Mouse (Mus musculus) forebrain, postnatal 0 days (tissue): ENCODE data around the gene Prkg1. TPM values are rescaled to one million over a fixed set of nuclear protein-coding genes. Genes with fewer than 3 reads are reported as not detected.

Source experiments
- ATAC-seq: fragments of 200-750 bp; cut with Nextera tagmentation; 2 replicates; pipeline ENCODE4 v1.8.0; 2017; ENCODE audit warnings: mild to moderate bottlenecking, moderate library complexity
- DNase-seq: peaks from one replicate; pipeline ENCODE4 v3.0.0-alpha.2; 2015
- H3K27ac ChIP-seq: fragments of 300-500 bp; sonication (generic); 2 replicates; pipeline ENCODE4 v1.5.1; 2014; ENCODE audit warnings: low read depth, mild to moderate bottlenecking, antibody characterized with exemption, low read length, moderate library complexity, mixed read lengths
- H3K27me3 ChIP-seq: fragments of 300-500 bp; sonication (generic); 2 replicates; pipeline ENCODE4 v1.6.1; 2014; ENCODE audit warnings: mild to moderate bottlenecking, low read length, mixed read lengths; ENCODE audit not compliant: insufficient read depth
- H3K36me3 ChIP-seq: fragments of 300-500 bp; sonication (generic); 2 replicates; pipeline ENCODE4 v1.6.1; 2014; ENCODE audit warnings: mild to moderate bottlenecking, moderate library complexity; ENCODE audit not compliant: insufficient read depth
- H3K4me1 ChIP-seq: fragments of 300-500 bp; sonication (generic); 2 replicates; pipeline ENCODE4 v1.6.1; 2014; ENCODE audit warnings: antibody characterized with exemption; ENCODE audit not compliant: insufficient read depth
- H3K4me2 ChIP-seq: fragments of 300-500 bp; sonication (generic); 2 replicates; pipeline ENCODE4 v1.6.1; 2014; ENCODE audit warnings: low read depth, mild to moderate bottlenecking, moderate library complexity
- H3K4me3 ChIP-seq: fragments of 300-500 bp; sonication (generic); 2 replicates; pipeline ENCODE4 v1.5.1; 2014; ENCODE audit warnings: low read depth, low read length, mixed read lengths
- H3K9ac ChIP-seq: fragments of 300-500 bp; sonication (generic); 2 replicates; pipeline ENCODE4 v1.6.1; 2014; ENCODE audit warnings: mild to moderate bottlenecking
- H3K9me3 ChIP-seq: fragments of 300-500 bp; sonication (generic); 2 replicates; pipeline ENCODE4 v1.6.1; 2016; ENCODE audit warnings: low read length
- CTCF ChIP-seq: sonication (generic); IDR thresholded peaks from 2 replicates; pipeline ENCODE4 v1.5.1; 2016; ENCODE audit warnings: antibody characterized with exemption, control low read depth, low read depth
- WGBS: fragments of 180-500 bp; shearing (Covaris S2); extraction: QIAGEN DNeasy Blood & Tissue Kit; methylation state at CpG from one replicate; pipeline ENCODE4 v1.1.7; 2014; 5-methylcytosine and 5-hydroxymethylcytosine counted together
- polyA plus RNA-seq: library from polyadenylated mRNA; unstranded; fragments of >200 nt; fragmentation: Nextera tagmentation; extraction: Ambion mirVana; gene quantifications from 2 replicates; pipeline ENCODE4 v1.2.1, GENCODE M21; 2015
- total RNA-seq: library from RNA; depleted of rRNA; stranded (reverse); fragments of >200 nt; gene quantifications from 2 replicates; pipeline ENCODE4 v1.2.3, GENCODE M21; 2014

The Prkg1 gene
- total and polyA plus RNA-seq, 2 experiments from 2014 or later: 3.2 to 9.9 TPM

- no peak overlapping the region for H3K27ac ChIP-seq
- H3K4me3 ChIP-seq: no peak overlapping the region
- H3K36me3 ChIP-seq: no peaks in the 10 kb centered on the region
- H3K4me1 ChIP-seq: no peaks in the 10 kb centered on the region
- H3K9me3 ChIP-seq: no peaks in the 10 kb centered on the region
- no peak for TF ChIP-seq CTCF
- DNase-seq (no peak), ATAC-seq (no peak)
- 88% methylated on average over 9 of the region's 9 CpGs for WGBS
- H3K27me3 ChIP-seq: no peaks in the 10 kb centered on the region
- no peak overlapping the region for H3K4me2 ChIP-seq
- H3K9ac ChIP-seq: no peak overlapping the region
Measured at GRCm38 (mm10) chr19:31337163-31337862, 427.5 kb downstream of the Prkg1 start.

DNA sequence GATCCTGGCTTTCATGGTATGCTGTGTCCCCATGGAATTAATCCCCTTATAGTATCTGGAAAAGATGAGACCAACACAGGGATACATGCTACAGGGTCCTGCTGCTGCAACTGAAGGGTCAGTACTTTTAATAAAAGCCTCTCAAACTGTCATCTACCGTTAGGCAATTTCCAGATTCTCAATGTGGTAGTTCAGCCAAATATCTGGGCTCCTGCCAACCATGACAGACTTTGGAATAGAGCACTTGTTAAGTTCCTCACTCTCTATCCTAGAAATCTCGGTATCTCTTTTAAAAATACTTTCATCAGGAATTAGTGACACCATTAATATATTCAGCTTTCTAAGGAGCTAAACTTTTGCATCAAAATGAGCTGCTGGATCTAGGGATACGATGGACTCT lies 428.5 kb downstream of the Prkg1 start:
- H3K4me2 ChIP-seq: no peak overlapping the region
- H3K4me3 ChIP-seq: no peak overlapping the region
- no peak overlapping the region for H3K9ac ChIP-seq
- H3K27me3 ChIP-seq: no peaks in the 10 kb centered on the region
- no peaks in the 10 kb centered on the region for H3K36me3 ChIP-seq
- no peaks in the 10 kb centered on the region for H3K4me1 ChIP-seq
- no peak overlapping the region for H3K27ac ChIP-seq
- TF ChIP-seq CTCF: no peak
- no peaks in the 10 kb centered on the region for H3K9me3 ChIP-seq
- WGBS: 46% methylated on average over 3 of the region's 3 CpGs
- DNase-seq: peak; percentile 26
- no peak for ATAC-seq

GRCm38 (mm10) chr19:31329893-31330292 lies 434.9 kb downstream of the Prkg1 start:
- Histone ChIP-seq H3K9ac (no peak overlapping the region), H3K27ac (no peak overlapping the region), H3K4me1 (no peaks in the 10 kb centered on the region), H3K36me3 (no peaks in the 10 kb centered on the region), H3K4me2 (no peak overlapping the region), H3K9me3 (no peaks in the 10 kb centered on the region), H3K4me3 (no peak overlapping the region), H3K27me3 (no peaks in the 10 kb centered on the region)
- ATAC-seq: no peak
- TF ChIP-seq CTCF: no peak
- WGBS: 72% methylated on average over 5 of the region's 5 CpGs
- DNase-seq: no peak

GRCm38 (mm10) chr19:31304760-31305159 lies 460.1 kb downstream of the Prkg1 start:
- Histone ChIP-seq H3K4me2 (no peak overlapping the region), H3K4me1 (no peaks in the 10 kb centered on the region), H3K9ac (no peak overlapping the region), H3K4me3 (no peak overlapping the region), H3K27me3 (no peaks in the 10 kb centered on the region), H3K27ac (no peak overlapping the region), H3K9me3 (no peaks in the 10 kb centered on the region), H3K36me3 (no peaks in the 10 kb centered on the region)
- ATAC-seq: no peak
- WGBS: 96% methylated on average over 3 of the region's 3 CpGs
- DNase-seq: no peak
- TF ChIP-seq CTCF: no peak

GRCm38 (mm10) chr19:31291231-31291630 lies 473.6 kb downstream of the Prkg1 start:
- Histone ChIP-seq H3K4me1 (no peaks in the 10 kb centered on the region), H3K4me2 (no peak overlapping the region), H3K4me3 (no peak overlapping the region), H3K9me3 (no peaks in the 10 kb centered on the region), H3K27ac (no peak overlapping the region), H3K36me3 (no peaks in the 10 kb centered on the region), H3K27me3 (no peaks in the 10 kb centered on the region), H3K9ac (no peak overlapping the region)
- 86% methylated on average over 2 of the region's 2 CpGs for WGBS
- DNase-seq (no peak), ATAC-seq (no peak)
- TF ChIP-seq CTCF: no peak

GRCm38 (mm10) chr19:31284581-31284980 lies 480.3 kb downstream of the Prkg1 start:
- Histone ChIP-seq H3K36me3 (no peaks in the 10 kb centered on the region), H3K9ac (no peak overlapping the region), H3K9me3 (no peaks in the 10 kb centered on the region), H3K4me2 (no peak overlapping the region), H3K27ac (no peak overlapping the region), H3K4me1 (no peaks in the 10 kb centered on the region), H3K4me3 (no peak overlapping the region), H3K27me3 (no peaks in the 10 kb centered on the region)
- no peak for TF ChIP-seq CTCF
- 16% methylated on average over 3 of the region's 3 CpGs for WGBS
- no peak for DNase-seq
- no peak for ATAC-seq

GRCm38 (mm10) chr19:31284126-31284525 lies 480.7 kb downstream of the Prkg1 start:
- Histone ChIP-seq H3K4me2 (no peak overlapping the region), H3K4me1 (no peaks in the 10 kb centered on the region), H3K9me3 (no peaks in the 10 kb centered on the region), H3K9ac (no peak overlapping the region), H3K27me3 (no peaks in the 10 kb centered on the region), H3K4me3 (no peak overlapping the region), H3K27ac (no peak overlapping the region), H3K36me3 (no peaks in the 10 kb centered on the region)
- 70% methylated on average over 7 of the region's 7 CpGs for WGBS
- DNase-seq: no peak
- no peak for TF ChIP-seq CTCF
- no peak for ATAC-seq

- no peak for TF ChIP-seq CTCF
- no peaks in the 10 kb centered on the region for H3K9me3 ChIP-seq
- WGBS: 9% methylated on average over 2 of the region's 2 CpGs
Measured at GRCm38 (mm10) chr19:31283617-31284016, 481.2 kb downstream of the Prkg1 start.

More at GRCm38 (mm10) chr19:31283617-31284016, 481.2 kb downstream of the Prkg1 start:
- Histone ChIP-seq H3K4me2 (no peak overlapping the region), H3K27me3 (no peaks in the 10 kb centered on the region), H3K4me3 (no peak overlapping the region), H3K27ac (no peak overlapping the region), H3K9ac (no peak overlapping the region), H3K4me1 (no peaks in the 10 kb centered on the region), H3K36me3 (no peaks in the 10 kb centered on the region)
- DNase-seq: no peak
- no peak for ATAC-seq
